Mouse (Mus musculus) liver, embryonic 16.5 days (tissue): ENCODE measurements around the gene Zkscan3. TPM values are rescaled to one million over a fixed set of nuclear protein-coding genes. Genes with fewer than 3 reads are reported as not detected.

Experiments
- ATAC-seq: fragments of 200-750 bp; cut with Nextera tagmentation; 2 replicates; pipeline ENCODE4 v1.8.0; 2017; ENCODE audit warnings: low read depth, mild to moderate bottlenecking, moderate number of reproducible peaks, moderate library complexity
- H3K27ac ChIP-seq: fragments of 300-500 bp; sonication (generic); 2 replicates; pipeline ENCODE4 v1.5.1; 2014; ENCODE audit warnings: mild to moderate bottlenecking, low read length
- H3K27me3 ChIP-seq: fragments of 300-500 bp; sonication (generic); 2 replicates; pipeline ENCODE4 v1.6.1; 2014; ENCODE audit warnings: low read depth, low read length, mixed read lengths; ENCODE audit not compliant: control insufficient read depth, insufficient read depth
- H3K36me3 ChIP-seq: fragments of 300-500 bp; sonication (generic); 2 replicates; pipeline ENCODE4 v1.6.1; 2014; ENCODE audit warnings: mild to moderate bottlenecking; ENCODE audit not compliant: control insufficient read depth, insufficient read depth
- H3K4me1 ChIP-seq: fragments of 300-500 bp; sonication (generic); 2 replicates; pipeline ENCODE4 v1.6.1; 2014; ENCODE audit warnings: low read depth, low read length, mixed read lengths; ENCODE audit not compliant: control insufficient read depth
- H3K4me2 ChIP-seq: fragments of 300-500 bp; sonication (generic); 2 replicates; pipeline ENCODE4 v1.6.1; 2014; ENCODE audit warnings: low read depth, low read length, mixed read lengths
- H3K4me3 ChIP-seq: fragments of 300-500 bp; sonication (generic); 2 replicates; pipeline ENCODE4 v1.5.1; 2014; ENCODE audit warnings: low read depth, mild to moderate bottlenecking, low read length
- H3K9ac ChIP-seq: fragments of 300-500 bp; sonication (generic); 2 replicates; pipeline ENCODE4 v1.6.1; 2014; ENCODE audit warnings: low read depth, low read length
- H3K9me3 ChIP-seq: fragments of 300-500 bp; sonication (generic); replicated peaks from 2 replicates; pipeline ENCODE4 v1.6.1; 2016; ENCODE audit warnings: low read length; ENCODE audit not compliant: control insufficient read depth
- WGBS: fragments of 180-500 bp; shearing (Covaris S2); extraction: QIAGEN DNeasy Blood & Tissue Kit; methylation state at CpG from one replicate; pipeline ENCODE4 v1.1.7; 2014; ENCODE audit not compliant: insufficient replicate concordance; 5-methylcytosine and 5-hydroxymethylcytosine counted together
- polyA plus RNA-seq: library from polyadenylated mRNA; unstranded; fragments of >200 nt; fragmentation: Nextera tagmentation; extraction: Ambion mirVana; gene quantifications from 2 replicates; pipeline ENCODE4 v1.2.1, GENCODE M21; 2015

Zkscan3 gene
- polyA plus RNA-seq, 1 experiment from 2014 or later: 30.2 TPM

- peak overlapping the region; percentile 91 for H3K27ac ChIP-seq
- no peaks in the 10 kb centered on the region for H3K27me3 ChIP-seq
- peak overlapping the region; percentile 47 for H3K4me2 ChIP-seq
- H3K9ac ChIP-seq: peak overlapping the region; percentile 59
- peak overlapping the region; percentile 15; the same call in 1 of the 2 replicates for H3K4me3 ChIP-seq
- no peaks in the 10 kb centered on the region for H3K9me3 ChIP-seq
- WGBS: 14% methylated on average over 6 of the region's 6 CpGs
- H3K4me1 ChIP-seq: peaks cover 55% of the 10 kb centered on the region
- ATAC-seq: peak; percentile 95
- H3K36me3 ChIP-seq: no peaks in the 10 kb centered on the region
Measured at GRCm38 (mm10) chr13:21418865-21419264, 16.3 kb upstream of the Zkscan3 start.

- Histone ChIP-seq H3K9ac (no peak overlapping the region), H3K4me2 (no peak overlapping the region), H3K27ac (peak overlapping the region; percentile 53; the same call in 1 of the 2 replicates), H3K27me3 (no peaks in the 10 kb centered on the region), H3K4me3 (no peak overlapping the region), H3K4me1 (peaks cover 57% of the 10 kb centered on the region), H3K36me3 (no peaks in the 10 kb centered on the region), H3K9me3 (no peaks in the 10 kb centered on the region)
- WGBS: 75% methylated on average over 6 of the region's 6 CpGs
- ATAC-seq: no peak
Measured at GRCm38 (mm10) chr13:21417298-21418010, 14.9 kb upstream of the Zkscan3 start.

- no peaks in the 10 kb centered on the region for H3K9me3 ChIP-seq
- H3K4me2 ChIP-seq: no peak overlapping the region
- no peaks in the 10 kb centered on the region for H3K36me3 ChIP-seq
- no peaks in the 10 kb centered on the region for H3K27me3 ChIP-seq
- H3K4me3 ChIP-seq: no peak overlapping the region
- H3K4me1 ChIP-seq: peaks cover 57% of the 10 kb centered on the region
- no peak for ATAC-seq
- H3K27ac ChIP-seq: peak overlapping the region; percentile 99
- H3K9ac ChIP-seq: 0 out of 2 replicates have a peak overlapping the region, but pooled peaks have one; percentile 35
- WGBS: 67% methylated on average over 2 of the region's 2 CpGs
Measured at GRCm38 (mm10) chr13:21415750-21416149, 13.2 kb upstream of the Zkscan3 start.

GRCm38 (mm10) chr13:21415266-21415665, 12.7 kb upstream of the Zkscan3 start:
- peak; percentile 32 for ATAC-seq
- Histone ChIP-seq H3K4me1 (peaks cover 57% of the 10 kb centered on the region), H3K27ac (peak overlapping the region; percentile 99), H3K4me2 (peak overlapping the region; percentile 58), H3K9me3 (no peaks in the 10 kb centered on the region), H3K36me3 (no peaks in the 10 kb centered on the region), H3K27me3 (no peaks in the 10 kb centered on the region), H3K4me3 (peak overlapping the region; percentile 31), H3K9ac (peak overlapping the region; percentile 55)
- 19% methylated on average over 4 of the region's 4 CpGs for WGBS

GRCm38 (mm10) chr13:21414231-21415212, 12.0 kb upstream of the Zkscan3 start:
- H3K4me2 ChIP-seq: peak overlapping the region; percentile 58
- 30% methylated on average over 14 of the region's 15 CpGs for WGBS
- ATAC-seq: peak; percentile 79
- H3K9ac ChIP-seq: peak overlapping the region; percentile 55
- no peaks in the 10 kb centered on the region for H3K27me3 ChIP-seq
- peak overlapping the region; percentile 99 for H3K27ac ChIP-seq
- H3K36me3 ChIP-seq: no peaks in the 10 kb centered on the region
- H3K4me3 ChIP-seq: peak overlapping the region; percentile 31
- no peaks in the 10 kb centered on the region for H3K9me3 ChIP-seq
- H3K4me1 ChIP-seq: peaks cover 52% of the 10 kb centered on the region

GRCm38 (mm10) chr13:21408805-21409459, 6.4 kb upstream of the Zkscan3 start:
- no peaks in the 10 kb centered on the region for H3K9me3 ChIP-seq
- H3K4me3 ChIP-seq: peak overlapping the region; percentile 63
- no peaks in the 10 kb centered on the region for H3K36me3 ChIP-seq
- peak overlapping the region; percentile 85 for H3K4me2 ChIP-seq
- ATAC-seq: no peak; the same call in 1 of the 2 replicates
- WGBS: 56% methylated on average over 11 of the region's 11 CpGs
- H3K27ac ChIP-seq: peak overlapping the region; percentile 87
- no peaks in the 10 kb centered on the region for H3K27me3 ChIP-seq
- H3K4me1 ChIP-seq: peaks cover 21% of the 10 kb centered on the region
- peak overlapping the region; percentile 74 for H3K9ac ChIP-seq

- Histone ChIP-seq H3K9ac (peak overlapping the region; percentile 74), H3K4me1 (peaks cover 14% of the 10 kb centered on the region), H3K4me2 (peak overlapping the region; percentile 85), H3K27me3 (no peaks in the 10 kb centered on the region), H3K9me3 (no peaks in the 10 kb centered on the region), H3K27ac (peak overlapping the region; percentile 87), H3K4me3 (peak overlapping the region; percentile 63), H3K36me3 (no peaks in the 10 kb centered on the region)
- WGBS: 4% methylated on average over 27 of the region's 27 CpGs
- peak; percentile 87 for ATAC-seq
Measured at GRCm38 (mm10) chr13:21407969-21408804, 5.6 kb upstream of the Zkscan3 start.

GRCm38 (mm10) chr13:21407341-21407740, 4.8 kb upstream of the Zkscan3 start:
- Histone ChIP-seq H3K4me3 (no peak overlapping the region), H3K27ac (no peak overlapping the region), H3K9ac (no peak overlapping the region), H3K4me1 (peaks cover 11% of the 10 kb centered on the region), H3K4me2 (peak overlapping the region; percentile 85; the same call in 1 of the 2 replicates), H3K36me3 (no peaks in the 10 kb centered on the region), H3K27me3 (no peaks in the 10 kb centered on the region), H3K9me3 (no peaks in the 10 kb centered on the region)
- WGBS: 76% methylated on average over 11 of the region's 11 CpGs
- no peak for ATAC-seq
